Mouse (Mus musculus) right cerebral cortex, adult 2 months (tissue): ENCODE data around the gene Trim29.

Experiments used
- DNase-seq, 2 experiments: peaks; one replicate each; pipeline ENCODE4 v3.0.0; 2021 to 2022; ENCODE audit warnings: low spot score in 2 of 2

The Trim29 gene

DNA sequence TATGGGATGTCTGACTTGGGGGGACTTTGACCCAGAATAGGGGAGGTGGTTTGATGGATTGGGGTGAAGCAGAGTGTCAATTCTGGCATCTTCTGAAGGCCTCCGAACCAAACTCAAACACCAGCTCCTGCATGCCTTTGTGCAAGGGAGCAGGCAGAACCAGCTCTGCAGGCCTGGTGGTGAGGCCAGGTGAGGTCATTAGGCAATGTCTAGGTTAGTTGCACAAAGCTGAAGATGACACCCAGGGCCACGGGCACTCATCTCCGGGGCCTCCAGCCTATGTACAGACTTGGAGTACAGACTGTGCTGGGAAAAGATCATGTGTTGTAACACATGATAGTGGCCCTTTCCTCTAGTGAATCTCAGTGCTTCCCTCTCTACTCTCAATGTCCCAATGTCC lies 3.2 kb downstream of the Trim29 start:
- no peak for DNase-seq

DNA sequence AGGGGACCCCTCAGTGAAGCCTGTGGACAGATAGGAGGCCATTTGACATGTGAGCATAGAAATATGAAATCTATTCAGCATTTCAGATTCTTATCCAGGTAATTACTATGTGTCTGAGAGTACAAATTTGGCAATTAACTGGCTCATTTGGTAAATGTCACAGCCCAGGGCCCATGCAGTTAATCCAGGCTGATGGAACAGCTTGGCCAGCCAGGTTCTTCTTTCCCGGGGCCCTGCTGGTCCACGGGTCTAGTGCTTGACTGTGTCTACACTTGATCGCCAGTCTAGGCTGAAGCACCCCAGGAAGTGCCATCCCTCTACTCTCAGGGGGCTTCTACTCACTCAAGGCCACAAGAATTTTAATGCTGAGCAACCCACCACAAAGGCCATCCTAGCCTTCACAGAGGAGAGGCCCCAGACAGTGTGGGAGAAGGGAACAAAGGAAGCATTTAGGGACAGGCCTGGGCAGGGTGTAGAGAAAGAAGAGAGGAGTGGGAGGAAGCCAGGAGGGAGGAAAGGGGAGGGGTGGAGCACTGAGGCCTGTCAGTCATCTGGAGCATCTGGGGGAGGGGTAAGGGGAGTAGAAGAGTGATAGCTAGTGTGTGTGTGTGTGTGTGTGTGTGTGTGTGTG lies 4.8 kb downstream of the Trim29 start:
- DNase-seq = no peak

DNA sequence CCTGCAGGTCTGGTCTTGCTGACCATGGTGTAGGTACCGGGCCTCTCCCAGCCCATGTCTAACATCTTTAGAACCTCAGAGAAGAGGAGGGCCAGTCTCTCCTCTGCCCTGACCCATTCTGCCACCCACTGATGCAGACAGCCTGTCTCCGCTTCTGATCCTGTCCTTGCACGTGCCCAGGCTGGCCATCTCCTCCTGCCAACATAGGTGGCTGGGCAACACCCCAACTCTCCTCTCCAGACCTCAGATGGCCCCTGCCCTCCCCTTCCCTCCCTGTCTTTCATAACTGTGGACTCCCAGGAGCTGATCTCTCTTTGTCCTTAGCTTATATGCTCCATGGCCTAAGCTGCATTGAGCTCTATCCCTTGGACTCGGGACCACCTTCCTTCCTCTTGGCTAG lies 5.8 kb downstream of the Trim29 start:
- no peak for DNase-seq

- no peak for DNase-seq
These were observed 8.0 kb downstream of the Trim29 start for GRCm38 (mm10) chr9:43318661-43319060.

DNA sequence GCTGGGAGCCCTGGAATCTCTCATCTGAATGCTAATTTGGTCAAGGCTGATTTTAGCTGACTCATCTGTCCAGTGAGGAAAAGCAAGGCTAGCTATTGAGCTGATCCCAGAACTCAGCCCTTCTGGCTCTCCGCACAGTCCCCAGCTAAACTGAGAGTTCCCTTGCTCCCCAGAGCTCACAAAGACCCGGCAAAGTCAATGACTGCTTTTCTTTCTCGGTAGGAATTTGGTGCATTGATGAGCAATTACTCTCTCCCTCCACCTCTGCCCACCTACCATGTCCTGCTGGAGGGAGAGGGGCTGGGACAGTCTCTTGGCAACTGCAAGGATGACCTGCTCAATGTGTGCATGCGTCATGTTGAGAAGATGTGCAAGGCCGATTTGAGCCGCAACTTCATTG lies 11.3 kb downstream of the Trim29 start:
- no peak for DNase-seq

GRCm38 (mm10) chr9:43322666-43323065 lies 12.0 kb downstream of the Trim29 start:
- DNase-seq = no peak

GRCm38 (mm10) chr9:43325486-43325885 lies 14.8 kb downstream of the Trim29 start:
- no peak for DNase-seq

- DNase-seq = no peak
These were observed 15.5 kb downstream of the Trim29 start for GRCm38 (mm10) chr9:43326015-43326631.

DNA sequence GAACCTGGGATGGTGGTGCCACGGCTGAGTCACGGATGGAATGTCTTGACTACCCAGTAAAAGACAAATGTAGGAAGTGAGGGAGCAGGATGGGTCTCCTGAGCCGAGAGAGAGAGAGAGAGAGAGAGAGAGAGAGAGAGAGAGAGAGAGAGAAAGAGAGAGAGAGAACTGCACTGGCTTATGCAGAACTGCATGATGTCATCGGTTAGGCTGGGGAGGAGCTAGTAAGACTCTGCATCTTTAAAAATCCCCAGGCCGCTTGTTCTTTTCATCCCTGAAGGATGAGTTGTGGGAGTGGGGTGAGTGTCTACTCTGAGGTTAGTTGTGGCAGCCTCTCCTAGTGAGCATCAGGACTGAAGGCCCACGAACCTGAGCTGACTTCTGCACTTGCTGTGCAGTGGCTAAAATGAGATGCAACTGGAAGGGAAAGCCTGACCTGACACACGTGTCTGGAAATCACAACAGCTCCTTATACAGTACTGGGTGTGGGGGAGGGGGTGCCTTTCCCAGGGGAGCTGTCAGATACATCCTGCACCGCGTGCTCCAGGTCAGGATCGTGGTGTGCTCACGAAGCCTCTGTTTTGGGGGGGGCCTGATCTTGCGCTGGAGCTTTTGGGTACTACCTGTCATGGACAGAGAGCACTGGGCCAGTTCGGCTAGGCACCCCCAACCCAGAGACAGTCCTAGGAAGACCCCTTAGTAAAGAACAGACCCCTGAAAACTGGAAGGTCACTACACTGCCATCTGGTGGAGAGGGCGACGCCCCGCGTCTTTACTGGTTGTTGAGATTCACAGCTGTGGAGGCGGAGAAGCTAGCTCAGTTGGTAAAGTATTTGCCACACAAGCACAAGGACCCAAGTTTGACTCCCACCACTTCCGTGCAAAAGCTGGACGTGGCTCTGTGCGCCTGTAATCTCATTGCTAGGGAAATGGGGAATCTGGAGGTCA lies 16.8 kb downstream of the Trim29 start:
- DNase-seq = peak in 1 of 2 experiments; percentile 32

DNA sequence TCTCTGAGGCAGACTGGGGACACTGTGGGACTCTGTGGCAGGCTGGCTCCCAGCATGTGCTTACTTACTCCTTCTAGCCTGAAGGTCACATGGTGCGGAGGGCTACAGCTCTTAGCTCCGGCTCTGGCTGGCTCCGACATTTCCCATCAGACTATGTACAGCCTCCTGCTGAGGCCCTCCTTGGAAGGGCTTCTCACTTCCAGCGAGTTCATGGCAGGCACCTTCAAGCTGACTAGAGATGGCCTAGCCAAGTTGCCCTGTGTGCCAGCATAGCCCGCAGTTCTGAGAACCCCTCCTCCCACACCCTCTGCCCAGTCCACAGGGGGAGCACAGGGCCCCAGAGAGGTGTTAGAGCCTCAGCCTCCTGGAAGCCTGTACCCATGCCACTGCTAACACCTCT lies 19.8 kb downstream of the Trim29 start:
- no peak for DNase-seq

DNA sequence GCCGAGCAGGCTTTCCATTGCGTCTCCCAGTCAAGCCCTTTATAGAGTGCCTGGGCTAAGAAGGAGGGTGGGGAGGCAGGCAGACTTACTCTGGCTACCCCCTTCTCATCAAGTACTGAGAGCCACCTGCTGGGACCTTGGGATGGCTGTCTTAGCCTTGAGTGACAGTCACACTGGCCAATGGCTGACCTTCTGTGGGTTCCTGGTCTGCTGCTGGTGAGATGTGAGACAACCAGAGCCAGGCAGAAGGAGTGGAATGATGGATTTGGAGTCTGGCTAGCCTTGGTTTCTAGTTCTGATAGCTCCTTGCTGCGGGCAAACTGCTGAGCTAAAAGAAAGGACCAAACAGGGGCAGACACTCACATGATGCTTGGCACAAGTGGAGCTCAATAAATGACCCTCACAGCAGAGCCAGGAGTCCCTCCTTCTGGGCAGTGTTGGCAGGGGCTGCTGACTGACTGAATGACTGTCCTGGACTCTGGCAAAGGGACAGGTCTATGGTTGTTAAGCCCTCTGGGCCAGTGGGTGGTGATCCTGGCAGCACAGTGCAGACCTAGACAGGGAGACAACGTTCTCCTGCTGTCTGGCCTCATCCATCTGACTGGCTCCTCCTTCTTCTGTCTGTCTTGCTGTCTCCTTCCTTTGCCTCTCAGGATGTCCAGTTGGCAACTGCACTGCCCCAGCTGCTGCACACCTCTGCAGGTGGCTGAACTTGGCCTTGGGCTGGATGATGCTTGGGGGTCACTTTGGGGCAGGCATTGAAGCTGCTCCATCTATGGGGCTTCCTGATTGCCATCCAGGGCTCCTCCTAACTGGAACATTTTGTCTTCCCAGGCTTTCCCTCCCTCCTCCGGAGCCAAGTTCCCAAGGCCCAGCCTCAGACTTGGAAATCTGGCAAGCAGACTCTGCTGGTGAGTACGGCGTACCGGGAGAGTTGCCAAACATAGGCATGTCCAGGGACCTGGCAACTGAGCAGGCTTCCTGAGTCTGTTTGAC lies 21.1 kb downstream of the Trim29 start:
- peak; percentile 44 to 58 for DNase-seq

DNA sequence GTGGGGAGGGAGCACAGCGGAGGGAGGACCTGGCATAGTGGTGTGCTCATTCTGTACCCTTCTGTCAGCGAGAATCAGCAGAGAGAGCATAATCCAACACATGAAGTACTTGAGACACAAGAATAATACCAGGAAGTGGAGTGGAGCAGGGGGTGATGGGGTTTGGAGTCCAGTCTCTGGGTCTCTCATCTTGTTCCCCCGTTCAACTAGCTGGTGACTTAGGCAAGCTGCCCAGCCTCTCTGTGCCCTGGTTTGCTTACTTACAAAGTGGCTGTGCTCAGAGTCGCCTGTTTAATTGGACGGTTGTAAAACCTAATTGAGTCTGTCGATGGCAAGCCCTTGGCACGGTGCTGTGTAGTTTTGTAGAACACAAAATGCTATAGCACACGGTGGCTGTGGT lies 23.8 kb downstream of the Trim29 start:
- no peak for DNase-seq

GRCm38 (mm10) chr9:43337636-43338035 lies 27.0 kb downstream of the Trim29 start:
- DNase-seq = no peak

GRCm38 (mm10) chr9:43338067-43338466 lies 27.4 kb downstream of the Trim29 start:
- no peak for DNase-seq

DNA sequence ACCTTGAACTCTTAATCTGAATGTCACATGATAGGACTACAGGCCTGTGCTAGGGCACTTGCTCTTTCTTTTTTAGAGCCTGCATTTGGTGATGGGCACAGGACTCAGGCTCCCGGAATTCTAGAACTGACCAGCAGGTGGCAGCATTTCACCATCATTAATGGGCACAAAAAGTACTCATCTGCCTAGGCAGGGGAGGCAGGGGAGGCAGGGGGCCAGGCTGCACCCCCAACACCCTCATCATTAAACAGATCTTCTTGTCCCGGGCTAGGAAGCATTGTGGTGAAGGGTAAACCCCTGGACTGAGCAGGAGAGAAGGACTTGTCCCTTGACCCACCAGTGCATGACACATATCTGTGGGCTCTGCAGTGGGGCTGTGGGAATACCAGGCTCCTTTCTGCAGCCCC lies 29.0 kb downstream of the Trim29 start:
- DNase-seq = peak; percentile 88 to 90

DNA sequence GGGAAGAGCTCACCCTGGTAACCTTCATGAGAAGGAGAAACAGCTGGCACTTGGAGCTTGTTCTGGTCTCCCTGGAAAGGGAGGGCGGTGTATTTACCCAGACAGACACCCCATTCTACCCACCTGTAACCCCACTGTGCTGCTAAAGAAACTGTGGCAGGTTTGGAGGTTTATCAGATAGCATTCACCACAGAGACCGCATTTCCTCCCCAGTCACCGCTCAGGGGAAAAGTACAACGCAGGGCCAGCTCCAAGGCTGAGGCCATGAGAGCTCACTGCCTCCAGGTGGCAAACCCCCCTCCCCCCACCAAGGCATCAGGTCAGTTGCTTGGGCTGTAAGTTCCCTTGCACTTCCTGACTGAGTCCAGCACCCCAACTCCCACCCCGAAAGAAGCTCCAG lies 39.4 kb downstream of the Trim29 start:
- no peak for DNase-seq

- no peak for DNase-seq
These were observed 40.4 kb downstream of the Trim29 start for GRCm38 (mm10) chr9:43351015-43351414.

DNA sequence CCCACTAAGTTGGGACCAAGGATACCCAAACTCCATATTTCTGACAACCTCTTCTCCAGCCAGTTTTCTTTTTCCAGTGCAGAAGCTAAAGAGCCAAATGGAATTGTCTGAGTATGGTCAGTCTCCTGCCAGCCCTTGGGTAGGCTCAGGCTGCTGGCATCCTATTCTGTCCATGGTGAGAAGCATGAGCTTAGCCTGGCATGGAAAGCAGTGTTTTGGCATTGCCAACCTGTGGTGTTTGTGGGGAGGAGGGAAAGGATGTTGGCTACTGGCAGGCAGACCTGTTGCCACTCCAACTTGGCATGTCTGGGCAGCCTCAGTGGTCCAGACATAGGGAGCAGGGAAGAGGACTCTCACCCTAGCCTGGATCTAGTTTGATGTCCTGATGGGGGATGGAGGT lies 46.4 kb downstream of the Trim29 start:
- no peak for DNase-seq

GRCm38 (mm10) chr9:43358591-43359323 lies 48.1 kb downstream of the Trim29 start:
- DNase-seq = no peak

- no peak for DNase-seq
These were observed 58.1 kb downstream of the Trim29 start for GRCm38 (mm10) chr9:43368781-43369180.

DNA sequence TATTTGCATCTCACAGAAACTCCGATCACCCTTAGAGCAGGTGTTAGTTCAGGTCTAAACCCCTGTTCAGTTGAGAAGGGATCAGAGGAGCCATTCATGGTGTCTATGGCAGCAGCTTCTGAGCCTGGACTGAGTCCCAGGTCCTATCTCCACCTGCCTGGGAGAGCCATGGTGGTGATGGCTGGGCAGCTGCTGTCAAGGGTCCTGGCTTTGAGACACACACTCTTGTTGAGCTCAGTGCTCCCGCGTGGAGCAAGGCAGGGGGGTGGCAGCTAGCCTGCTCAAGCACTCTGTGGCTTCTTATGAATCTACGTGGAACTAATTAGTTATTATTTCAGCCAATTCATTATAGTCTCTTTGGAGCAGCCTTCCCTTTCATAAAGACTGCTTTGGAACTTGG lies 73.2 kb downstream of the Trim29 start:
- no peak for DNase-seq
